Mouse (Mus musculus) common myeloid progenitor, adult 5-6 weeks (primary cell): ENCODE results near the gene Plcl1. TPM values are rescaled to one million over a fixed set of nuclear protein-coding genes. Genes with fewer than 3 reads are reported as not detected.
A peak's percentile ranks its signal among the peaks of the same experiment; 100 is the strongest.

Source experiments
- ATAC-seq: replicated peaks from 2 replicates; pipeline ENCODE4 v1.8.0; 2016; ENCODE audit warnings: low read depth, mild to moderate bottlenecking, moderate TSS enrichment, inconsistent platforms; ENCODE audit not compliant: poor library complexity, severe bottlenecking
- total RNA-seq: library from RNA; stranded (forward); fragments of 200-1000, 187-1606 nt; gene quantifications from 2 replicates; pipeline ENCODE4 v1.2.3, GENCODE M21; 2017

Plcl1 gene
- total RNA-seq, 1 experiment from 2014 or later, result 0.05 TPM

- peak; percentile 85 for ATAC-seq
Measured at GRCm38 (mm10) chr1:55755742-55756141, 350.0 kb downstream of the Plcl1 start.

DNA sequence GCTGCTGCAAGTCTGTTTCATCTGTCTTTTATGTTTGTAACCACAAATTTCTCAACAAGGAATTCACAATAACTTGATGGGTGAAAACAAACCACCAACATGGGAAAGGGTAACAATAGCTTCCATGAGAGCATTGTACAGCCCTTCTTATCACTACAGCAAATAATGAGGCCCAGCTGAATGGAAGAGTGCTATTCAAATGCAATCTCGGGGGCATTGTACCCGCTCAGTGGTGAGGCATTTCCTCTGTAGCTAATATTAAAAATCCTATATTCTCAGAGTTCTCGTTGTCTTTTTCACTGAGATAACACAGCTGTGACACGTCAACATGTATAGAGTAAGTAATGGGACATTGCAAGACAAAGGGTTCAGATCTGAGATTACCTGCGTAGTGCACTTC, 356.6 kb downstream of the Plcl1 start:
- ATAC-seq, result no peak

GRCm38 (mm10) chr1:55763171-55763570, 357.4 kb downstream of the Plcl1 start:
- no peak for ATAC-seq

GRCm38 (mm10) chr1:55766743-55767142, 361.0 kb downstream of the Plcl1 start:
- ATAC-seq, result peak; percentile 69

DNA sequence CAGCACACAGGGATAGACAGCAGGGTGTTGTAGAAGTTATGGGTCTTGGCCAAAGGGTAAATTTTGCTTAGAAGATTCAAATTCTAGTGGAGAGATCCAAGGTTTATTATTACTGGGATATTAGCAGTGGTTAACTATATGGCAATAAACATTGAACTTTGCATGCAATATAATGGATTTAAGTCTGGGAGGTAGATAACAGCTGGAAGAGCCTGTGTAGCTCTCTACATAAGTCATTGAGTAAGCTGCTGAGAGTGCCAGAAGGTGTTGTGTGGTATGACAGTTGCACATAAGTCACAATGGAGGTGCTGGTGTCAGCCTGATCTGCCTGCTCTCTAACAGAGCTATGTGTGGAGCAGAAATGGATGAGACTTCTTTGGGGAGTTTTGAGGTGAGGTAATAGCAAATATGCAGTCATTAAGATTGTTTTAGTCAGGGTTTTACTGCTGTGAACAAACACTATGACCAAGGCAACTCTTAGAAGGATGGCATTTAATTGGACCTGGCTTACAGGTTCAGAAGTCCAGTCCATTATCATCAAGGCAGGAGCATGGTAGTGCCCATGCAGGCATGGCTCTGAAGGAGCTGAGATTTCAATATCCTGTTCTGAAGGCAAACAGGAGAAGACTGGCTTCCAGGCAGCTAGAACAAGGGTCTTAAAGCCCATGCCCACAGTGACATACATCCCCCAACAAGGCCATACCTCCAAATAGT, 364.5 kb downstream of the Plcl1 start:
- no peak for ATAC-seq

- ATAC-seq, result 0 out of 2 replicates have a peak, but pooled peaks have one; percentile 58
Measured at GRCm38 (mm10) chr1:55792817-55793216, 387.1 kb downstream of the Plcl1 start.

Other genes with a start within 250 kb of the Plcl1 start
- 2.5 and 2.7 TPM in 2 replicates for gene Rftn2, start 179.1 kb upstream of the Plcl1 start, total RNA-seq
- gene Mars2, start 168.7 kb upstream of the Plcl1 start, total RNA-seq, result 10.1 and 10.9 TPM in 2 replicates
- gene Boll, start 42.5 kb upstream of the Plcl1 start, total RNA-seq, result 1.3 TPM in 1 of 2 replicates, not detected in the other